Mouse (Mus musculus) lung, adult 2 months (tissue): ENCODE data around the gene 4430402I18Rik.

Experiments
- CTCF ChIP-seq: fragments of 200-500 bp; IDR thresholded peaks from 2 replicates; pipeline ENCODE4 v1.5.1; 2011; ENCODE audit warnings: mild to moderate bottlenecking, low read length, control low read depth; ENCODE audit not compliant: insufficient read depth
- POLR2A ChIP-seq: fragments of 200-500 bp; IDR thresholded peaks from 2 replicates; pipeline ENCODE4 v1.6.1; 2011; ENCODE audit warnings: low read depth, mild to moderate bottlenecking, control low read depth, low read length, borderline replicate concordance; ENCODE audit errors: extremely low read depth

GRCm38 (mm10) chr19:28982617-28983016 is 15.0 kb upstream of the 4430402I18Rik start:
- TF ChIP-seq CTCF = no peak
- TF ChIP-seq POLR2A = no peak
